Mouse (Mus musculus) limb, embryonic 11.5 days (tissue): Measurements from ENCODE around the gene Keg1. TPM values are rescaled to one million over a fixed set of nuclear protein-coding genes. Genes with fewer than 3 reads are reported as not detected.
"Not testable (repeated sequence)": the region's sequence is repeated elsewhere in the genome, so short reads cannot be mapped to it uniquely, and the experiment has no call there.

Source experiments
- ATAC-seq: fragments of 200-750 bp; cut with Nextera tagmentation; 2 replicates; pipeline ENCODE4 v1.8.0; 2017; ENCODE audit warnings: low read depth; ENCODE audit not compliant: insufficient number of reproducible peaks, low FRiP score, low TSS enrichment
- DNase-seq: peaks from one replicate; pipeline ENCODE4 v3.0.0-alpha.2; 2015; ENCODE audit warnings: low spot score
- H3K27ac ChIP-seq: fragments of 300-500 bp; sonication (generic); replicated peaks from 2 replicates; pipeline ENCODE4 v1.5.1; 2014; ENCODE audit warnings: low read depth, mild to moderate bottlenecking, low read length
- H3K27me3 ChIP-seq: fragments of 300-500 bp; sonication (generic); 2 replicates; pipeline ENCODE4 v1.6.1; 2014; ENCODE audit warnings: mild to moderate bottlenecking, low read length, mixed read lengths; ENCODE audit not compliant: control insufficient read depth, insufficient read depth
- H3K36me3 ChIP-seq: fragments of 300-500 bp; sonication (generic); 2 replicates; pipeline ENCODE4 v1.6.1; 2014; ENCODE audit warnings: mild to moderate bottlenecking, low read length, moderate library complexity, mixed read lengths; ENCODE audit not compliant: control insufficient read depth, insufficient read depth
- H3K4me1 ChIP-seq: fragments of 300-500 bp; sonication (generic); 2 replicates; pipeline ENCODE4 v1.6.1; 2014; ENCODE audit warnings: low read length, mixed read lengths; ENCODE audit not compliant: control insufficient read depth, insufficient read depth
- H3K4me2 ChIP-seq: fragments of 300-500 bp; sonication (generic); 2 replicates; pipeline ENCODE4 v1.6.1; 2014; ENCODE audit warnings: low read depth, mild to moderate bottlenecking, moderate library complexity; ENCODE audit not compliant: severe bottlenecking
- H3K4me3 ChIP-seq: fragments of 300-500 bp; sonication (generic); 2 replicates; pipeline ENCODE4 v1.5.1; 2014; ENCODE audit warnings: low read depth, low read length
- H3K9ac ChIP-seq: fragments of 300-500 bp; sonication (generic); 2 replicates; pipeline ENCODE4 v1.6.1; 2014; ENCODE audit warnings: mild to moderate bottlenecking, low read length
- H3K9me3 ChIP-seq: fragments of 300-500 bp; sonication (generic); 2 replicates; pipeline ENCODE4 v1.6.1; 2016; ENCODE audit warnings: low read length; ENCODE audit not compliant: control insufficient read depth
- WGBS: fragments of 180-500 bp; shearing (Covaris S2); extraction: QIAGEN DNeasy Blood & Tissue Kit; methylation state at CpG from one replicate; pipeline ENCODE4 v1.1.7; 2014; 5-methylcytosine and 5-hydroxymethylcytosine counted together
- polyA plus RNA-seq: library from polyadenylated mRNA; unstranded; fragments of >200 nt; fragmentation: Nextera tagmentation; extraction: Ambion mirVana; gene quantifications from 2 replicates; pipeline ENCODE4 v1.2.1, GENCODE M21; 2014

Keg1 gene
- polyA plus RNA-seq, 1 experiment from 2014 or later: not detected

- H3K27ac ChIP-seq: no peak overlapping the region
- no peak overlapping the region for H3K4me3 ChIP-seq
- no peak overlapping the region for H3K9ac ChIP-seq
- H3K27me3 ChIP-seq: no peaks in the 10 kb centered on the region
- H3K36me3 ChIP-seq: no peaks in the 10 kb centered on the region
- no peaks in the 10 kb centered on the region for H3K9me3 ChIP-seq
- no peak overlapping the region for H3K4me2 ChIP-seq
- H3K4me1 ChIP-seq: no peaks in the 10 kb centered on the region
- DNase-seq (no peak), ATAC-seq (no peak)
Observed at GRCm38 (mm10) chr19:12696221-12696620, 635 bp downstream of the Keg1 start.

GRCm38 (mm10) chr19:12708458-12708857 lies 12.9 kb downstream of the Keg1 start:
- Histone ChIP-seq H3K9me3 (no peaks in the 10 kb centered on the region), H3K27me3 (no peaks in the 10 kb centered on the region), H3K4me3 (no peak overlapping the region), H3K4me2 (no peak overlapping the region), H3K27ac (no peak overlapping the region), H3K36me3 (no peaks in the 10 kb centered on the region), H3K9ac (no peak overlapping the region), H3K4me1 (no peaks in the 10 kb centered on the region)
- DNase-seq (no peak), ATAC-seq (no peak)
- WGBS: 86% methylated on average over 2 of the region's 2 CpGs

GRCm38 (mm10) chr19:12708986-12709385 lies 13.4 kb downstream of the Keg1 start:
- H3K9me3 ChIP-seq: no peaks in the 10 kb centered on the region
- no peak overlapping the region for H3K9ac ChIP-seq
- H3K27me3 ChIP-seq: no peaks in the 10 kb centered on the region
- no peak for DNase-seq
- H3K4me3 ChIP-seq: no peak overlapping the region
- H3K4me1 ChIP-seq: no peaks in the 10 kb centered on the region
- ATAC-seq: no peak
- no peak overlapping the region for H3K27ac ChIP-seq
- H3K4me2 ChIP-seq: no peak overlapping the region
- no peaks in the 10 kb centered on the region for H3K36me3 ChIP-seq

- no peaks in the 10 kb centered on the region for H3K4me1 ChIP-seq
- no peak for ATAC-seq
- no peak overlapping the region for H3K4me3 ChIP-seq
- H3K4me2 ChIP-seq: no peak overlapping the region
- WGBS: 86% methylated on average over 6 of the region's 6 CpGs
- no peaks in the 10 kb centered on the region for H3K27me3 ChIP-seq
- no peaks in the 10 kb centered on the region for H3K9me3 ChIP-seq
- no peak overlapping the region for H3K27ac ChIP-seq
- H3K9ac ChIP-seq: no peak overlapping the region
- no peak for DNase-seq
- no peaks in the 10 kb centered on the region for H3K36me3 ChIP-seq
Observed at GRCm38 (mm10) chr19:12719189-12719588, 23.6 kb downstream of the Keg1 start.

- Histone ChIP-seq H3K4me3 (no peak overlapping the region), H3K27ac (no peak overlapping the region), H3K9ac (no peak overlapping the region), H3K4me1 (no peaks in the 10 kb centered on the region), H3K27me3 (no peaks in the 10 kb centered on the region), H3K36me3 (no peaks in the 10 kb centered on the region), H3K9me3 (no peaks in the 10 kb centered on the region), H3K4me2 (no peak overlapping the region)
- 72% methylated on average over 2 of the region's 2 CpGs for WGBS
- ATAC-seq (no peak), DNase-seq (no peak)
Observed at GRCm38 (mm10) chr19:12720463-12720862, 24.9 kb downstream of the Keg1 start.

GRCm38 (mm10) chr19:12720919-12721318 lies 25.3 kb downstream of the Keg1 start:
- H3K27me3 ChIP-seq, H3K4me2 ChIP-seq, H3K4me1 ChIP-seq, H3K9me3 ChIP-seq, H3K27ac ChIP-seq, DNase-seq, ATAC-seq, H3K9ac ChIP-seq, H3K4me3 ChIP-seq, H3K36me3 ChIP-seq: not testable (repeated sequence)
- WGBS: 89% methylated on average over 5 of the region's 5 CpGs

- H3K4me1 ChIP-seq, ATAC-seq, H3K9ac ChIP-seq, DNase-seq, H3K4me3 ChIP-seq, H3K9me3 ChIP-seq, H3K27ac ChIP-seq, H3K27me3 ChIP-seq, H3K36me3 ChIP-seq, H3K4me2 ChIP-seq: not testable (repeated sequence)
- WGBS: 91% methylated on average over 7 of the region's 7 CpGs
Observed at GRCm38 (mm10) chr19:12721596-12721995, 26.0 kb downstream of the Keg1 start.

- 77% methylated on average over 2 of the region's 3 CpGs for WGBS
- no peak for DNase-seq
- no peak overlapping the region for H3K4me2 ChIP-seq
Observed at GRCm38 (mm10) chr19:12722308-12722707, 26.7 kb downstream of the Keg1 start.

GRCm38 (mm10) chr19:12725851-12726250 lies 30.3 kb downstream of the Keg1 start:
- Histone ChIP-seq H3K4me1 (no peaks in the 10 kb centered on the region), H3K4me3 (no peak overlapping the region), H3K27ac (no peak overlapping the region), H3K27me3 (no peaks in the 10 kb centered on the region), H3K36me3 (no peaks in the 10 kb centered on the region), H3K9ac (no peak overlapping the region), H3K9me3 (no peaks in the 10 kb centered on the region), H3K4me2 (no peak overlapping the region)
- no peak for ATAC-seq
- no peak for DNase-seq
- 74% methylated on average over 1 of the region's 1 CpGs for whole genome bisulfite sequencing

More at GRCm38 (mm10) chr19:12722308-12722707, 26.7 kb downstream of the Keg1 start:
- Histone ChIP-seq H3K4me1 (no peaks in the 10 kb centered on the region), H3K36me3 (no peaks in the 10 kb centered on the region), H3K9me3 (no peaks in the 10 kb centered on the region), H3K4me3 (no peak overlapping the region), H3K27me3 (no peaks in the 10 kb centered on the region), H3K27ac (no peak overlapping the region), H3K9ac (no peak overlapping the region)
- no peak for ATAC-seq
